Mouse (Mus musculus) c-Kit-positive CD71-positive TER-119-negative erythroid progenitor cells, embryonic 14.5 days (primary cell): ENCODE results near the gene Gypa.
A peak's percentile ranks its signal among the peaks of the same experiment; 100 is the strongest.

Experiments
- DNase-seq: peaks from one replicate; pipeline ENCODE4 v3.0.0-alpha.2; 2013; ENCODE audit warnings: low read depth

Gene Gypa

GRCm38 (mm10) chr8:80550436-80550835 is 56.9 kb downstream of the Gypa start:
- no peak for DNase-seq

- peak; percentile 78 for DNase-seq
Observed at GRCm38 (mm10) chr8:80551303-80551702, 57.7 kb downstream of the Gypa start.

- DNase-seq: no peak
Observed at GRCm38 (mm10) chr8:80554991-80555390, 61.4 kb downstream of the Gypa start.
